Mouse (Mus musculus) liver, embryonic 12.5 days (tissue): Measurements from ENCODE around the gene Map7. TPM values are rescaled to one million over a fixed set of nuclear protein-coding genes. Genes with fewer than 3 reads are reported as not detected.
A peak's percentile ranks its signal among the peaks of the same experiment; 100 is the strongest.

ENCODE experiments used
- ATAC-seq: fragments of 200-750 bp; cut with Nextera tagmentation; 2 replicates; pipeline ENCODE4 v1.8.0; 2017; ENCODE audit warnings: moderate number of reproducible peaks, mild to moderate bottlenecking, moderate library complexity
- H3K27ac ChIP-seq: fragments of 300-500 bp; sonication (generic); 2 replicates; pipeline ENCODE4 v1.5.1; 2016; ENCODE audit warnings: mild to moderate bottlenecking
- H3K27me3 ChIP-seq: fragments of 300-500 bp; sonication (generic); replicated peaks from 2 replicates; pipeline ENCODE4 v1.6.1; 2016; ENCODE audit warnings: mild to moderate bottlenecking, moderate library complexity
- H3K36me3 ChIP-seq: fragments of 300-500 bp; sonication (generic); 2 replicates; pipeline ENCODE4 v1.6.1; 2016; ENCODE audit warnings: mild to moderate bottlenecking, moderate library complexity
- H3K4me1 ChIP-seq: fragments of 300-500 bp; sonication (generic); 2 replicates; pipeline ENCODE4 v1.6.1; 2016
- H3K4me2 ChIP-seq: fragments of 300-500 bp; sonication (generic); 2 replicates; pipeline ENCODE4 v1.6.1; 2016; ENCODE audit warnings: mild to moderate bottlenecking, moderate library complexity
- H3K4me3 ChIP-seq: fragments of 300-500 bp; sonication (generic); 2 replicates; pipeline ENCODE4 v1.5.1; 2016; ENCODE audit warnings: mild to moderate bottlenecking, moderate library complexity
- H3K9ac ChIP-seq: fragments of 300-500 bp; sonication (generic); 2 replicates; pipeline ENCODE4 v1.6.1; 2016; ENCODE audit warnings: mild to moderate bottlenecking, moderate library complexity
- H3K9me3 ChIP-seq: fragments of 300-500 bp; sonication (generic); replicated peaks from 2 replicates; pipeline ENCODE4 v1.6.1; 2016; ENCODE audit warnings: mild to moderate bottlenecking, moderate library complexity
- whole genome bisulfite sequencing: fragments of 180-500 bp; shearing (Covaris S2); methylation state at CpG from one replicate; pipeline ENCODE4 v1.1.7; 2016; ENCODE audit not compliant: insufficient replicate concordance; 5-methylcytosine and 5-hydroxymethylcytosine counted together
- polyA plus RNA-seq: library from polyadenylated mRNA; unstranded; fragments of >200 nt; fragmentation: Nextera tagmentation; extraction: Ambion mirVana; gene quantifications from 2 replicates; pipeline ENCODE4 v1.2.1, GENCODE M21; 2016

Gene Map7
- polyA plus RNA-seq, result 5.6 and 6.6 TPM in 2 replicates

DNA sequence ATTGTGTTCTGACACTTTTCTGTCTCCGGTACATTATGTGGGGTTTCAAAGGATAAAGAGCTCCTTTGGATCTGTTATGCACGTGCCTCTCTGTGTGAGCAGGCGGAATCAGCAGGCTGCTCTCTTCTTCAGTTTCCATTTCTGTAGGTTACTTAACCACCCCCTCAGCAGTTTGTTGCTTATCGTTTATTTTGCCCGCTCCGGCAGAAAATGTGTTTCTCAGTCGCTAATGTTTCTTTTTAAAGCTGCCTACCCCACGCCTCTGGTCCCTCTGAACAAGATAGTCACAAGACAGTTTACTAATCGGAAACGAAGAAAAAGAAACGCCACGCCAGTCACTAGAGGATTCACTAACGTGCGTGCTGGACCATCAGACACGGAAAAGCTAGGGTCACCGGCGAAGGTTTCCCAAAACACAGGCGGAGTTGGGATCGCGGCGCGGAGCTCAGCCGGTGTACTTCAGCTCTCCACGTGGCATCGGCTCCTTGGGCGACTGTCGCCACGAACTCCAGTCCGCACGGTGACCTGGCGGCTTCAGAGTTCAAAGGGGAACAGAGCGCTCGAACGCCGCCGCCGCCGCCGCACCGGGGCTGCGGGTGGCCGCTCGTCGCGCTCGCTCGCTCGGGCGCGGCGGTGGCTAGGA, at the start of gene Map7:
Map7 (plus strand) TSS at position 342 of the 643 bp plus-strand sequence.
- Histone ChIP-seq H3K9me3 (no peaks in the 10 kb centered on the region), H3K27ac (peak within 1 kb of the TSS; percentile 20; the same call in 1 of the 2 replicates), H3K36me3 (no peaks in the 10 kb centered on the region), H3K4me2 (peak within 1 kb of the TSS; percentile 99), H3K4me3 (peak within 1 kb of the TSS; percentile 75), H3K9ac (peak within 1 kb of the TSS; percentile 78), H3K4me1 (peaks cover 27% of the 10 kb centered on the region), H3K27me3 (peaks cover 42% of the 10 kb centered on the region)
- 3% methylated on average over 51 of the region's 51 CpGs for WGBS
- ATAC-seq, result no peak; the same call in 1 of the 2 replicates

DNA sequence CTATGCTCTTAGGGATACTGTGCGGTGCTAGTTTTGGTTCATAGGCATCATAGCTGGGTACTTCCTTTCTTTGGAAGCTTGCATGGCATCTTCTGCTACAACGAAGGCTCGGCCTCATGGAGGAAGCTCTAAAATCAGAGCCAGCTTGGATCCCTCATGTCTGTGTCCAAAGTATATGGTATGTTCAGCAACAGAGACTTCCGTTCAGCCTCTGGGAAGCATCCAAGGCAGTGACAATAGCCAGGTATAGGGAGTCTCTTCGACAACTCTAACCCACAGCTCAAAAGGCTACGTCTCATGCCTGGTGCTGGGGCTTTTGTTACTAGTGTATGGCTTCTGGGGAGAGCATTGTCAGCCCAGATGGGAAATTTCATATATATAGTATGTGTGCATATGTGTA, 46.8 kb upstream of the Map7 start:
- H3K27ac ChIP-seq, result no peak overlapping the region
- H3K36me3 ChIP-seq, result no peaks in the 10 kb centered on the region
- WGBS, result 74% methylated on average over 6 of the region's 6 CpGs
- H3K4me2 ChIP-seq, result no peak overlapping the region
- H3K27me3 ChIP-seq, result no peaks in the 10 kb centered on the region
- H3K4me1 ChIP-seq, result peaks cover 11% of the 10 kb centered on the region
- ATAC-seq, result no peak
- H3K9me3 ChIP-seq, result no peaks in the 10 kb centered on the region
- no peak overlapping the region for H3K4me3 ChIP-seq
- no peak overlapping the region for H3K9ac ChIP-seq

DNA sequence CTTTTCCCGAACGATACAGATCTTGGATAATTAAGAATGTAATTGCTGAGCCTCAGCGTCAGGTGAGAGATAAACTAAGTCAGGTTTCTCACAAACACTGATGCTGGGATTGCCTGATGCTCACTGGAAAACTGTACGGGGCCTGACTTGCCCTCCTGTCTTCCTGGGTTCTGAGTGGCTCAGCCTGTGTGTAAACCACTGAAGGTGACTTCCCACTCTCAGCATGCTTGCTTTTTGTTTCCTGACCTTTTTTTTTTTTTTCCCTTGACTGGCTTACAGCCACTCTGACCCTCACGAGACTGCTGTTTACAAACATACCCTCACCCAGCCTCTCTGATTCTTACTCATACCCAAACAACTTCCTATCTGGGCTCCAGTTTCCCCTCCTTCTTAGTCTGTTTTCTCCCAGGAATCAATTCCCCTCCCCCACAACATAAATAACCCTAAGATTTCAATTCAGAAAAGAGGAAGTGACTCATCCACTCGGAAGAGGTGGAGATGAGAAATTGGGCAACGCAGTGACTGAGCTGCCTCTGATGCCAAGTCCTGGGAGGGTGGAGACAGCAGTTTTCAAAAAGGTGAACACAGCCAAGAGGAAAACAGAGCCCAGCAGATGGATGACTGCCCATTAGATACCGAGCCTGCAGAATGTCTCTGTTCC, 43.9 kb upstream of the Map7 start:
- H3K9ac ChIP-seq, result no peak overlapping the region
- no peak overlapping the region for H3K4me2 ChIP-seq
- no peaks in the 10 kb centered on the region for H3K9me3 ChIP-seq
- no peak overlapping the region for H3K27ac ChIP-seq
- H3K27me3 ChIP-seq, result no peaks in the 10 kb centered on the region
- 41% methylated on average over 8 of the region's 8 CpGs for WGBS
- no peak overlapping the region for H3K4me3 ChIP-seq
- no peaks in the 10 kb centered on the region for H3K36me3 ChIP-seq
- peaks cover 11% of the 10 kb centered on the region for H3K4me1 ChIP-seq
- ATAC-seq, result no peak

DNA sequence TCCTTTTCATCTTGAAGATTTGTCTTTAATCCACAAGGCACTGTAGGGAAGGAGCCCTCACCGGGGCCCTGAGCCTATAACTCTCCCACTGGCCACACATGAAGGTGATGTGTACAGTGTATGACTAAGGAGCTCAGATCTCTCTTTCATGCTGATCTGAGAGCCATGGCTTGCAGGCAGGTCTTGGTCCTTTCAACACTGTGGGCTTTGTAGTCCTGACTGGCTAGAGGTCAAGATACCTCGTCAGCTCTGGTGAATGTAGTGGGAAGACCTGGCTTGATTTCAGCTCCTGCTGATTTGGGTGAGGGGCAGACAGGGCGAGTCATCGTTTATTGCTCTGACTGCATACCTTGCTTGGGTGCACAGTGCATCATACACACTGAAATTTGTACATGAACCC, 42.7 kb upstream of the Map7 start:
- Histone ChIP-seq H3K4me1 (peaks cover 14% of the 10 kb centered on the region), H3K9ac (no peak overlapping the region), H3K4me3 (no peak overlapping the region), H3K4me2 (no peak overlapping the region), H3K9me3 (no peaks in the 10 kb centered on the region), H3K27ac (no peak overlapping the region), H3K27me3 (no peaks in the 10 kb centered on the region), H3K36me3 (no peaks in the 10 kb centered on the region)
- WGBS, result 70% methylated on average over 4 of the region's 4 CpGs
- ATAC-seq, result no peak

DNA sequence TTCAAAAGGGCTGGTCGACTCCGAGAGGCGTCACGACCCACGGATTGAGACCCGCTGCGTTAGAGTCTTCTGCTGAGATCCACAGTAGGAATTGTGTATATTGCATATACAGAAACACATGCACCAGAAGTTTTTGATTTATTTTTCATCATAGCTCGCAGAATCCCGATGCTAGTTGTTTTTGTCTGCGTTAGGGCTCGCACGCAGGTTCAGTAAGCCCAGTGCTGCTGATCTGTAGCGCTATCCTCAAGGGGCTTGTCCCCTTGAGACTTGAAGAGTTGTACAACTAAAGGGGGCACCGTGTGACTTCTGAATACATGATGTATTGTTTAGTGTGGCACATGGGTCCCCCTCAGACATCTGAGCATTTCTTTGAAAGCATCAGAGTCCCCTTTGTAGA, 41.2 kb upstream of the Map7 start:
- H3K27ac ChIP-seq, result no peak overlapping the region
- H3K9me3 ChIP-seq, result no peaks in the 10 kb centered on the region
- WGBS, result 88% methylated on average over 14 of the region's 14 CpGs
- no peaks in the 10 kb centered on the region for H3K27me3 ChIP-seq
- H3K4me1 ChIP-seq, result peaks cover 29% of the 10 kb centered on the region
- H3K9ac ChIP-seq, result no peak overlapping the region
- H3K4me3 ChIP-seq, result no peak overlapping the region
- no peaks in the 10 kb centered on the region for H3K36me3 ChIP-seq
- ATAC-seq, result no peak
- H3K4me2 ChIP-seq, result no peak overlapping the region

DNA sequence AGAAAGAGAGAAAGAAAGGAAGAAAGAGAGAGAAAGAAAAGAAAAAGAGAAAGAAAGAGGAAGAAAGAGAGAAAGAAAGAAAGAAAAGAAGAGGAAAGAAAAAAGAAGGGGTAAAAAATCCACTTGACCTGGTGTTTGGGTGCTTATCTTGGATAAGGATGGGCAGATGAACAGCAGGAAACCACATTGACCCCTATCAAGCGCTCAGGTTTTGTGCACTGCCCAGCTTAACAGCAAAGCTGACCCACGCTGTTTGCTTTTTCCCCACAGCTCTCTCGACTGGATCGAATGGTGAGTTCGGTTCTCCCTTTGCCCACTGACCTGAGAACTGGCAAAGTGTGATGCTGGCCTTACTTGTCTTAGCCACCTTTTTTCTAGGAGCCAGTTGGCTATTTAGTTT, 36.8 kb upstream of the Map7 start:
- Histone ChIP-seq H3K9me3 (no peaks in the 10 kb centered on the region), H3K4me3 (0 out of 2 replicates have a peak overlapping the region, but pooled peaks have one; percentile 6), H3K4me2 (peak overlapping the region; percentile 42), H3K4me1 (peaks cover 25% of the 10 kb centered on the region), H3K36me3 (no peaks in the 10 kb centered on the region), H3K27ac (no peak overlapping the region), H3K27me3 (no peaks in the 10 kb centered on the region), H3K9ac (peak overlapping the region; percentile 35; the same call in 1 of the 2 replicates)
- ATAC-seq, result no peak
- WGBS, result 9% methylated on average over 5 of the region's 5 CpGs

DNA sequence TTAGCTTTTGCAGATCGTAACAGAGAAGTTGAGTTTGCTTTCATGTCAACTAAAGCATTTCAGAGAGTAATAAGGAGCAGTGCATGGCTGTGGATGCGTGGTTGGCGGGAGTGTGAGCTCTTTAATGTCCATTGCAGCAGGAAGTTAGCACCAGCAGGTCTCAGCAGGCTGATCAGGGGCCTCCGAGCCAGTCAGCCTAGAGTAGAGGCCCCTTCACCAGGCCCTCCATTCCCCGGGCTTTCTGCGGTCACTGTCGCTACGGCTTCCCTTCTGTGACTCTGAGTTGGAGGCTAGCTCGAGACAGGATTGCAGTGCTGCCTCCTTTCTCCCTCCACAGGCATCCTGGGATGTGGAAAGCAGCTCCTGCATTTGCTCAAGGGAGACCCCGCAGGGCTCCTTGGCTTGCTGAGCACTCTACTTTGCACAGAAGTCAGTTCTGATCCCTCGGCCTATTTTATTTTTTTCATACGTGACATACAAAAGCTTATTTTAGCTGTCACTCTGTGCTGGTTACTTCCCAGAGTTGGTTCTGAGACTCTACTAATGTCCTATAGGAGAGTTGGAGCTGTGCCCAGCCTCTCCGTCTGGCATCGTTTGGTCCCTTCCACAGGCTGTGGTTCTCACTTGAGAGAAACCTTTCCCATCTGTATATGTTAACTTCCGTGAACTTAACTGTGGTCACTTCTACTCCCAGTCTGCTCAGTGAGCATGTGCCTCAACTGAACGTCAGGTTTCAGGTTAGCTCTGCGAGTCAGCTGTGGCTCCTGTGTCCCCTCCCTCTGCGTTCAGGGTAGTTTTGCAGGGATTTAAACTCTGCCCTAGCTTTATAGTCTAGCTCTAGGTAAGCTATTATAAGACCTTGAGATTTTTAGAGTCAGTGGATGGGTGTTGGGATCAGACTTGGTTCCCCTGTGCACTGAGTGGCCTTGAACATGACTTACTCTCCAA, 36.0 kb upstream of the Map7 start:
- Histone ChIP-seq H3K36me3 (no peaks in the 10 kb centered on the region), H3K4me2 (peak overlapping the region; percentile 42), H3K4me3 (peak overlapping the region; percentile 6; the same call in 1 of the 2 replicates), H3K27ac (no peak overlapping the region), H3K9ac (peak overlapping the region; percentile 35; the same call in 1 of the 2 replicates), H3K27me3 (no peaks in the 10 kb centered on the region), H3K4me1 (peaks cover 25% of the 10 kb centered on the region), H3K9me3 (no peaks in the 10 kb centered on the region)
- no peak for ATAC-seq
- 44% methylated on average over 18 of the region's 18 CpGs for WGBS

DNA sequence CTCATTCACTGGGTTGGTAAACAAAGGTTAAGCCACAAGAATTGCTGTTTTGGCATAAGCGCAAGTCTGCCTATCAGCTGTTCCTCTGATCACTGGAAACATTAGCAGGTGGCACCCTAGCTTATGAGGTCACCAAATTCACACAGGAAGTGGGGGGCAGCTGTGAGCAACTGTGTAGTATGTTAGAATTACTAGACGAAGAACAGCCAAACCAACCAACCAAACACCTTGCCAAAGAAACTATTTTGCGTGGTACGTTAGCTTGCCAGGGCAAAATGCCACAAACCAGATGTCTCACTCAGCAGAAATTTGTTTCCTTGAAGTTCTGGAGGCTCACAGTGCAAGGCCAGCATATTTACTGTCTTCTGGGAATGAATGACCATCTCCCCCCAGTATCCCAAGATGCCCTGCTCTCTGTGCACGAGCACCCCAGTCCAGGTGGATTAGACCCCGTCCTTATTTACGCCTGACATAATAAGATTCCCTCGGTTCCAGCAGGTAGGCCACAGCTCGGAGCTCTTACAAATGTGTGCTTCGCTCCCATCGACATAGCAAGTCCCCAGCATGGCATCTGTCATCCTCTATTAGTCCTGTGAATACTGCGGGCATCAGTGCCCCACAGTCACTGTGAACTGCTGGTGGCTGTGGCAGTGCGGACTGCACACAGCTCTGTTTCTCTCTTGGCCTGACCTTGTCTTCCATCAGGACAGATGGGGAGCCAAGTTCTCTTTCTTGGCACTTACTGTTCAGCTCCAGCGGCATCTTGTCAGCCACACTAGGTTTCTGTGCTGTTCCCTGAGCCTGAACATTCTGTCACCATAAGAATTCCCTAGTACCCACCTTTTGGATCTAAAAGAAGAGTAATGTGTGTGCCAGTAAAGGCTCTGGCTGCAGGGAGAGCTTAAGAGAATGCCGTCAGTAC, 28.5 kb upstream of the Map7 start:
- no peak overlapping the region for H3K27ac ChIP-seq
- H3K36me3 ChIP-seq, result 0 out of 2 replicates have a peak, but pooled peaks cover 11% of the 10 kb centered on the region
- H3K4me1 ChIP-seq, result 0 out of 2 replicates have a peak, but pooled peaks cover 5% of the 10 kb centered on the region
- H3K4me3 ChIP-seq, result no peak overlapping the region
- no peak for ATAC-seq
- H3K27me3 ChIP-seq, result no peaks in the 10 kb centered on the region
- no peaks in the 10 kb centered on the region for H3K9me3 ChIP-seq
- no peak overlapping the region for H3K4me2 ChIP-seq
- no peak overlapping the region for H3K9ac ChIP-seq
- WGBS, result 76% methylated on average over 15 of the region's 15 CpGs

DNA sequence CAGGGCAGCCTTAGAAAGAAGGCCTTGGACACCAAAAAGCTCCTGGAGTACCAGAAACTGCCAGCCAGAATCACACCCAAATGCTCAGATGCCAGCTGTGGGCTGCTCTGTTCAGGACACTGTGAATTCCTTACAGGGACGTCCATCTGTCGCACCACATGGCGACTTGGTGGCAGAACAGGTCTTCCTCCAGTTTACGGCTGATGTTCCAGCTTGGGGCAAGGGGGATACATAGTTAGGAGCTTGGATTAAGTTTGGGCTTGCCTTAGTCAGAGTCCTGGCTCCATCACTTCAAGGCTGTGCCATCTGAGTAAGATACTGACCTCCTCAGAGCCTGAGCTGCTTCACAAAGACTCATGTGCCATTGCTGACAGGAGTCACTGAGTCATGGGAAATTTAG, 26.3 kb upstream of the Map7 start:
- Histone ChIP-seq H3K9ac (no peak overlapping the region), H3K4me3 (no peak overlapping the region), H3K4me2 (no peak overlapping the region), H3K9me3 (no peaks in the 10 kb centered on the region), H3K27ac (no peak overlapping the region), H3K27me3 (no peaks in the 10 kb centered on the region), H3K4me1 (0 out of 2 replicates have a peak, but pooled peaks cover 5% of the 10 kb centered on the region), H3K36me3 (0 out of 2 replicates have a peak, but pooled peaks cover 11% of the 10 kb centered on the region)
- ATAC-seq, result no peak
- WGBS, result 80% methylated on average over 4 of the region's 4 CpGs

DNA sequence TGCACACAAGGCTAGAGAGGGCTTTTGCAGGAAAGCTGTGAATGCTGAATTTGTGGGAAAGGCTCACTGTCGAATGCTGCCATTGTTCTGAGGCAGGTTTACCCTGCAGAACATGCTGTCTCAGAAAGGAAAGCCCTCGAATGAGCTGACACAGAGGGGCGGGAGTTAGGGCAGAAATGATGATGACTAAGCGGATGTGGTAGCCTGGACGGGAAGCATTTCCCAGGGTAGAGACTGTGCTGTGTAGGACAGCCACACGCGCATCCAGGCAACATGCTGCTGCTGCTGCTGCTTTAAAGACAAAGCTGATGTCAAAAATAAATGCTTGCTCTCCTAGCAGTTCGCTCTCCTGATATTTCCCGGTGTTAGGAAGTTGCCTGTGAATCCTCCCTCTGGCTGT, 24.9 kb upstream of the Map7 start:
- no peak for ATAC-seq
- H3K27me3 ChIP-seq, result no peaks in the 10 kb centered on the region
- H3K4me3 ChIP-seq, result no peak overlapping the region
- H3K36me3 ChIP-seq, result 0 out of 2 replicates have a peak, but pooled peaks cover 11% of the 10 kb centered on the region
- 28% methylated on average over 9 of the region's 9 CpGs for WGBS
- 0 out of 2 replicates have a peak, but pooled peaks cover 5% of the 10 kb centered on the region for H3K4me1 ChIP-seq
- H3K9ac ChIP-seq, result no peak overlapping the region
- H3K27ac ChIP-seq, result no peak overlapping the region
- no peaks in the 10 kb centered on the region for H3K9me3 ChIP-seq
- H3K4me2 ChIP-seq, result no peak overlapping the region

DNA sequence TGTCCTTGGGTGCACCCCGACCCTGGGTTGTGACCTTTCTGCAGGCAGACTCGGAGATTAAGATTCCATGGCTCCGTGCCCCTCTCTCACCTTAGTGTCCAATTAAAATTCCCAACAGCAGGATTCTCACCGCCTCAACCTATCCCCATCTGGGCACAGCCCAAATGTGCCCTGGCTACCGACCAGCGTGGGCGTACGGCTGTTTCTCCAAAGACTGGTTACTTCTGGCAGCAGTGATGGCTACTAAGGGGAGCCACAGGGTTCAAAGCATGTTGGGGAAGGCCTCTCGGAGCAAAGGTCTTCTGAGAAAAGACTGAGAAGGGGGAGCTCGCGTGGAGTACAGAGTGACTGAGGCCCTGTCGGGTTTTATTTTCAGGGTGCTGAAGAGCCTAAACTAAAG, 23.7 kb upstream of the Map7 start:
- no peaks in the 10 kb centered on the region for H3K27me3 ChIP-seq
- 0 out of 2 replicates have a peak, but pooled peaks cover 5% of the 10 kb centered on the region for H3K4me1 ChIP-seq
- WGBS, result 81% methylated on average over 12 of the region's 12 CpGs
- H3K36me3 ChIP-seq, result 0 out of 2 replicates have a peak, but pooled peaks cover 2% of the 10 kb centered on the region
- H3K4me2 ChIP-seq, result no peak overlapping the region
- no peak overlapping the region for H3K27ac ChIP-seq
- no peak overlapping the region for H3K9ac ChIP-seq
- ATAC-seq, result no peak
- H3K9me3 ChIP-seq, result no peaks in the 10 kb centered on the region
- no peak overlapping the region for H3K4me3 ChIP-seq
